Mouse (Mus musculus) inflammation-experienced regulatory T-cells (primary cell): ENCODE measurements around the gene Gm8890. TPM values are rescaled to one million over a fixed set of nuclear protein-coding genes. Genes with fewer than 3 reads are reported as not detected.

Experiments used
- polyA plus RNA-seq, 2 experiments: library from polyadenylated mRNA; unstranded; fragments of 100-300 nt; shearing (Covaris generic); gene quantifications; one replicate each; pipeline ENCODE4 v1.2.1; 2017

Gene Gm8890
- polyA plus RNA-seq: 1 to 10 TPM in 1 of 2 experiments, not detected in 1; 2.8 TPM

DNA sequence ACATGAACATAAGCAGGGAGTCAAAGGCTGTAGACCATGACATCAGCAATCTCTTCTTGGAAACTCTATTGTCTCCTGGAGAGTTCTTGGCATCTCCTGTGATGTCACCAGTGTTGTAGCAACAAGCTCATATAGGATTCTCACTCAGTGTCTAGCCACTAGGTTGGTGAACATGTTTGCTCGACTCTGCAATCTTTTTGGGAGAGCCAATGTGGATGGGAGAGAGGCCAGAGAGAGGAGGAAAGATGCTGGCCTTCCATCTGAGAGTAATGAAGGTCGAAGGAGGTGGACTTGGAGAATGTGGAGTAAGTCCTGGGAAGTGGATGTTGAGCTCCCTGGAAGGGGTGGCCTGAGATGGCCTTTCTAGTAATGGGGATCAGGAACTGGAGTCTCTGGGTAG lies at the start of gene Gm8890:
Gene Gm8890 (plus strand): TSS at position 301 of the 400 bp plus-strand sequence.

Other genes starting within 250 kb of the Gm8890 start
- 1 to 10 TPM in 1 of 2 experiments, not detected in 1; 1.3 TPM for gene Gm8879, start 128.4 kb upstream of the Gm8890 start, polyA plus RNA-seq
- 1 to 10 TPM in 1 of 2 experiments, under 1 TPM in 1; 0.66 to 1.4 TPM for gene Gm5861, start 73.0 kb upstream of the Gm8890 start, polyA plus RNA-seq
- 10 to 100 TPM in 1 of 2 experiments, not detected in 1; 12.8 TPM for gene Speer1, start 85.5 kb downstream of the Gm8890 start, polyA plus RNA-seq
- gene Gm8897, start 160.4 kb downstream of the Gm8890 start, polyA plus RNA-seq: 1 to 10 TPM in 1 of 2 experiments, not detected in 1; 3.2 TPM
- not detected for gene Gm8906, start 246.7 kb downstream of the Gm8890 start, polyA plus RNA-seq